Mouse (Mus musculus): ENCODE results near the gene Atg13.

Gene Atg13

DNA sequence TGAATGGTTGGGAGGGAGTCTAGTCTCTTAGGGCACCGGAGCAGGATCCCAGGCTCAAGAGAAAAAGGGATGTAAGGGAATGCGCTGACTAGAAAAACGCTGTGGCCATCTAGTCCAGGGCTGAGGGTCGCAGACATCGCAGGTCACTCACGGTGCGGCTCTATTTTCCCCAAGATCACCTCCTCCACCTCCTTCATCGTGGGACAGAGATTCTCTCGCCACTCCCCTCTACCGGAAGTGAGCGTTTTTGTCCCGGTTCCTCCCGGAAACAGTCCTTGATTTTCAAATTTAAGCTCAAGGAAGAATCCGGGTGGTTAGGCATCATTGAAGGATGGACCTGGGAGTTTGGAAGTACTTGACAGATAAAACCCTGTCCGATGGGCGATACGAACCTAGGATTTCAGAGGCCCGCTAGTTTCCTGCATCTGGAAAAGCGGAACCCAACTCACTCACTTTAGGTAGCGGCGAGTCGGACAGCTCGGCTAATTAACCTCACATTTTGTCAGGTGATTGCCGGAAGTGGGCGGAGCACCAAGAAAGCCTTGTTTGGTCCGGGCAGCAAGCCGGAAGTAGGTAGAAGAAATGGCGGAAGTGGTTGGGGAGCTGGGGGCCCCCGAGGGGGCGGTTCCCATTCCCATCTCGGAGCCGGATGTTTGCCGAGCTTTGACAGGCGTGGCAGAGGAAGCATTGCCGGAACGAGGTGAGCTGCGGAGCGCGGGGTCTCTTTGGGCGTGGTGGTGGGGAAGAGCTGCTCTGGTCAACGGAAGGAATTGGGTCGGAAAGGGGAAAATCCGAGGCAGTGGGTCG is 60.6 kb downstream of the Atg13 start, which contains the start of the genes Zfp408 and Arhgap1:
Zfp408 (minus strand) TSS at position 239 of the 807 bp plus-strand sequence.
Arhgap1 (plus strand) TSS at position 308 of the 807 bp plus-strand sequence.
- peak; percentile 94 for DNase-seq (ENCODE audit: extremely low read depth, insufficient read length, low spot score)

DNA sequence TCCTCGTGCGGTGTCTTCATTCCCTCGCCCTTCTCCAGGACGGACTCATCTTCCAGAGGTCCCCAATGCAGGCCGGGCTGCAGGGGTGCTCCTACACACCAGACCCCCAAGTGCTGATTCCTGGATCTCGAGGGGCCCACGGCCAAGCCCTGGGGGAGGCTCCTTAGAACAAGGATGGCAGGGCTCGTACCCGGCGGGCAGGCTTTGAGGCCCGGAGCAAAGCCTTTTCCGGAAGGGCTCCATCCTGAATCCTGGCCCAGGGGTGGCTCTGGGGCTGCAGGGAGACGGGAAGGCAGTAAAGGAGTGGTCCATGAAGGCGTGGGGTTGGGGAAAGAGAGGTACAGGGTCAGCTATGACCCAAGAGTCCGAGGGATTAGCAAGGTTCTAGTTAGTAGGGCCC is 61.2 kb downstream of the Atg13 start:
- peak; percentile 40 for DNase-seq (ENCODE audit: extremely low read depth, insufficient read length, low spot score)

DNA sequence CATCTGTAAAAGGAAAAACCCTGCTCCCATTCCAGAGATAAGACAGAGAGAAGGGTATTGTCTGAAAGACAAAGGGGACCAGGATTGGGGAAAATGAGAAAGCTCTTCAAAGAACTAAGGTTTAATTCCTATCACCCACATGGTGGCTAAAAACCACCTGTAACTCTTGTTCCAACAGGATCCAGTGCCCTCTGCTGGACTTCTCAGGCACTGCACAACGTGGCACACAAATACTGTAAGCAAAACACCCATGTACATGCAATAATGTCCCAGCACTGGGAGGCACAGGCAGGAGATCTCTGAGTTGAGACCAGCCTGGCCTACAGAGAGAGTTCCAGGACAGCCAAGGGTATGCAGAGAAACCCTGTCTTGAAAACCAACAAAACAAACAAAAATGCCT is 63.6 kb downstream of the Atg13 start:
- DNase-seq (ENCODE audit: extremely low read depth, insufficient read length, low spot score), result peak; percentile 48

DNA sequence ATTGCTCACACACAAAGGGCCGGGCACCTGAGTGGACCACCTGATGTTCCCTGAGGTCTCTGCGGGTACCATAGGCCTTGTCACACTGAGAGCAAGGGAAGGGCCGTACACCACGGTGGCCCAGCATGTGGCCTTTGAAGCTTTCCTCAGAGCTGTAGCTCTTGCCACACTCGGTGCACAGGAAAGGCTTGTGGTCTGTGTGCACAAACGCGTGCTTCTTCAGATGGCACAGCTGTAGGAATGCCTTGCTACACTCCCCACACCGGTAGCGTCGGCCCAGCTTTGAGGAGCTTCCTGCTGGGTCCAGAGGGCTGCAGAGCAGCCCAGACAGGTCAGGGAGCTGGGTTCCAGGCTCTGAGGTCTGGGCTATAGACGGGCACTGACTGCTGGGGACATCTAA is 64.6 kb downstream of the Atg13 start:
- no peak for DNase-seq (ENCODE audit: extremely low read depth, insufficient read length, low spot score)

- DNase-seq (ENCODE audit: extremely low read depth, insufficient read length, low spot score), result no peak
Measured at GRCm38 (mm10) chr2:91645354-91645753, 65.0 kb downstream of the Atg13 start.

DNA sequence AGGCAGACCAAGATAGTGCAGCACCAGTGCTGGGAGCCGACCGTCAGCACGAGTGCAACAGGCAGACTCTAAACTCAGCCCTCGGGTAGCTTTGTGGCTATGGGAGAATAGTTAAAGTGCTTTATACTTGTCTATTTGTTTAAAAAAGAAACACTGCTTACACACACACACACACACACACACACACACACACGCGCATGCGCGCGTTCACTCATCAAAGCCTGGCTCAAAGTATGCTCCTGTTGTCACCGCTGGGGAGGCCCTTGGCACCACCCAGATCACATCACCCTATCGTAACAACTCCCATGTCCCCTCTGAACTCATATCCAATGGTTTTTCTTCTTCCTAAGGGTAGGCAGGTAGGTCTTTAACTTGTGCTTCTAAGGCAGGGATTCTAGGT is 66.4 kb downstream of the Atg13 start:
- no peak for DNase-seq (ENCODE audit: extremely low read depth, insufficient read length, low spot score)

- DNase-seq (ENCODE audit: extremely low read depth, insufficient read length, low spot score), result no peak
Measured at GRCm38 (mm10) chr2:91642825-91643415, 67.5 kb downstream of the Atg13 start.

DNA sequence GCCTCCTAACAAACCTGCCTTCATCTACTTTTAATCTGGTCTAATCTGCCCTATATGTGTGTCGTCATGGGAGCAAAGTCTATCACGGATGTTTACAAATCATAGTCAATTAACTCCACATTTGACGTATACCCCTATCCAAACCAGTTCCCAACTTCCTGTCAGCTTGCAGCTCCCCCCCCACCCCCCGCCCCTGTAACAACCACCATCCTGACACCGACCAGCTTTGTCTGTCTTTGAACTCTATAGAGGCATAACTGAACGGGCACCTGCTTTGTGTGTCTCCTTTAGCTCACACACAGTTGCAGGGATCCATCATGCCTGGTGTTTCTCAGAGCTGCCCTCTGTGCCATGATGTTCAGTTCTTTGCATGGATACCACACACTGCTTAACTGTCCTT is 71.4 kb downstream of the Atg13 start:
- no peak for DNase-seq (ENCODE audit: extremely low read depth, insufficient read length, low spot score)

DNA sequence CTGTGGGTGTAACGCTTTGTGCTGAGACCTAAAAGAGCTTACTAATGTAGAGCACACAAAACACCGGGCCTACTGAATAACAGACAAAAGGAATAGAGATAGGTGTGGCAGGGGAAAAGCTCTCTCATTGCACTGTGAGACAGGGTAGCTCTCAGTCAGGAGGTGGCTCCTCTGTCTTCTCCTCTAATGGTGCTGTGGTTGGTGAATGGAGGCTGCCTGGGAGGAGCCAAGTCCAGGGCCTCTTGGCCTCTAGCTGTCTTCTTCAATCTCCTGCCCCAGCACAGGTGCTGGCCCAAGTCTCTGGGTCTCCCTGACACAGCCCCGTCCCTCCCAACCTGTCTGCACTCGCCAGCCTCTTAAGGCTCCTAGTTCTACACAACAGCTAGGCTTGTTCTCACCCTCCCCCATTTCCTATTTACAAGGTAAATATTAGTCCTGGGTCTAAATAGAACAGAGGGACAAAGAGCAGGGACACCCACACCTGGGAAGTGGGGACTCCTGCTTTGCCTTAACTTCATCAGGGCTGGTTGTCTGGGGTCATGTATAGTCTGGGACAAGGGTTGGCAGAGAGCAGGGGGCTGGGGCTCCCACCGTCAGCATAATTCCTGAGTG is 73.5 kb downstream of the Atg13 start:
- no peak for DNase-seq (ENCODE audit: extremely low read depth, insufficient read length, low spot score)

- DNase-seq (ENCODE audit: extremely low read depth, insufficient read length, low spot score), result no peak
Measured at GRCm38 (mm10) chr2:91636229-91636628, 74.1 kb downstream of the Atg13 start, which contains the start of gene F2. Gene F2, minus strand, starts transcription at chr2:91636414.

DNA sequence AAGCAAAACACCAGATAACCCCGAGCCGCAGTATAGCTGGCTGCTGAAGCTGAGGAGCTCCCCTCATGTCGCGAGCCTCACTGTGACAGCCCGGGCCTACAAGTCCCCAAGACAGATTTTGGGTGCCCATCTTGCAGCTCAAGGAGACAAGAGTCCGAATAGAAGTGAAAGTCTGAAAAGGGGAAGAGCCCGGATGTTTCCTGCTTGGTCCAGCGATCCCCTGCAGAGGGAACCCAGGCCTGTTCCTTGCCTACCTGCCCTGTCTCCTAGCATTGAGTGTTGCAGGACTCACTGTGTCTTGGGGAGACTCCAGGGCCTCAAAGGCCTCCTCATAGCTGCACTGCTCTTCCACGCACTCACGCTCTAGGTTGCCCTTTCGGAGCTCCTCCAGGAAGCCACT is 74.9 kb downstream of the Atg13 start:
- no peak for DNase-seq (ENCODE audit: extremely low read depth, insufficient read length, low spot score)

DNA sequence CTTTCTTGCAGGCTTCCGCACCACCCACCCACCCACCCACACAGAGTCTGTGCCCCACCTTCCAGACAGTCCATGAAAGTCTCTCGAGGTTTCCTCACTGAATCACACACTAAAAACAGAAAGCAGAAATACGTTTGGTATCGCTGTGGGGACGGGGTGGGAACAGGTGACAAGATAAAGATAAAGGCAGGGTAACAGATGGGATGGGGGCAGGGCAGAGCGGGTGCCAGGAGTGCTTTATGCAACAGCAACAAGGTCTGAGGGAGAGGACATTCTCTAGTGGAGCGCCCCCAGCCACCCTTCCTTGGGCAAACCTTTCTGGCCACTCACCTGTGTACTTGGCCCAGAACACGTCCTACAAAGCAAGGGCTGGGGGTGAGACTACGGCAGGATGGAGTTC is 75.5 kb downstream of the Atg13 start:
- no peak for DNase-seq (ENCODE audit: extremely low read depth, insufficient read length, low spot score)

GRCm38 (mm10) chr2:91633334-91633977 is 76.9 kb downstream of the Atg13 start:
- DNase-seq (ENCODE audit: extremely low read depth, insufficient read length, low spot score), result no peak

GRCm38 (mm10) chr2:91632316-91632715 is 78.1 kb downstream of the Atg13 start:
- no peak for DNase-seq (ENCODE audit: extremely low read depth, insufficient read length, low spot score)

GRCm38 (mm10) chr2:91631826-91632225 is 78.5 kb downstream of the Atg13 start:
- no peak for DNase-seq (ENCODE audit: extremely low read depth, insufficient read length, low spot score)

GRCm38 (mm10) chr2:91630384-91630783 is 80.0 kb downstream of the Atg13 start:
- DNase-seq (ENCODE audit: extremely low read depth, insufficient read length, low spot score), result no peak

GRCm38 (mm10) chr2:91629682-91630081 is 80.7 kb downstream of the Atg13 start:
- DNase-seq (ENCODE audit: extremely low read depth, insufficient read length, low spot score), result peak; percentile 37

- no peak for DNase-seq (ENCODE audit: extremely low read depth, insufficient read length, low spot score)
Measured at GRCm38 (mm10) chr2:91628171-91628570, 82.2 kb downstream of the Atg13 start.

DNA sequence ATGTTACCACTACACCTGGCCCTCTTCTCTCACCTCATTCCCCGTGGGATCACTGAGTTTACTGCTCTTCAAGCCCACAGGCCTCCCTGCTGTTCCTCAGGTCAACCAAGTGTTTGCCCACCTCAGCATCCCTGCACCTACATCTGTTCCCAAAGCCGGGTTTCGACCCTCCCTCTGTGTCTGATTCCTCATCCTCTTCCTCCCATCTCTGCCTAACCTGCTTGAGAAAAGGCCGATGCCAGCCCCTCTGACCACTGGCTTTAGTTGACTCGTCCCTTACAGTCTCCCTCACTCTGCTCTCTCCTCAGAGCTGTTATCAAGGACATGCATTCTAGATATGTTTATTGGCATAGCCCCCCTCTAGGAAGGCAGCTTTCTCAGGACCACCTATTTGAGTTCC is 82.9 kb downstream of the Atg13 start:
- DNase-seq (ENCODE audit: extremely low read depth, insufficient read length, low spot score), result no peak
